Mouse (Mus musculus) erythroblast, adult 5-6 weeks (primary cell): ENCODE results near the gene Klhl31. TPM values are rescaled to one million over a fixed set of nuclear protein-coding genes. Genes with fewer than 3 reads are reported as not detected.

Source experiments
- ATAC-seq: replicated peaks from 2 replicates; pipeline ENCODE4 v1.8.0; 2016; ENCODE audit warnings: moderate number of reproducible peaks, mild to moderate bottlenecking, moderate TSS enrichment, inconsistent platforms; ENCODE audit not compliant: poor library complexity, low FRiP score, severe bottlenecking
- total RNA-seq, 2 experiments: library from RNA; stranded (forward) in 1 of 2; stranded (reverse) in 1 of 2; fragments of 150-400 nt in 1 of 2; fragments of 200-764, 138-1000 nt in 1 of 2; gene quantifications; 2 replicates each; pipeline versions ENCODE4 v1.2.3 to v1.2.4; 2015 to 2017; ENCODE audit warnings: low replicate concordance in 2 of 2

Gene Klhl31
- total RNA-seq, 2 experiments from 2014 or later = not detected

DNA sequence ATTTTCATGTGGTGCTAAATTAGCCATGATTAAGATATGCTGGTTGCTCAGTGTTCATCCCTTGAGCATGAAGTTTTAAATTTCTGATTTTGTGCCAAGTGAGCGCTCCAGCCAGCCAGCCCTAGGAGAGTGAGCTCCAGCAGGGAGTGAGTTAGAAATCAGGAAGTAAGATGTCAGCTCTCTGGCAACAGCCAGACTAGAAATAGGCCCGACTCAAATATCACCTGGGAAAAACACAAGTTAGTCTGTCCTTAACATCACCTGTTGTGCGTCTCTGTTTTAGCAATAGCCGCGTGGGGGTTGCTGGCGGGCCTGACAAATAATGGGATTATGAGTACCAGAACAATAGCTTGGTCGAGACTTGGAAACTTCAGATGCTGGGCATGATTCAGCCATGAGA lies 56.4 kb downstream of the Klhl31 start:
- ATAC-seq = no peak

- ATAC-seq = no peak
Measured at GRCm38 (mm10) chr9:77693405-77693804, 57.1 kb downstream of the Klhl31 start.

DNA sequence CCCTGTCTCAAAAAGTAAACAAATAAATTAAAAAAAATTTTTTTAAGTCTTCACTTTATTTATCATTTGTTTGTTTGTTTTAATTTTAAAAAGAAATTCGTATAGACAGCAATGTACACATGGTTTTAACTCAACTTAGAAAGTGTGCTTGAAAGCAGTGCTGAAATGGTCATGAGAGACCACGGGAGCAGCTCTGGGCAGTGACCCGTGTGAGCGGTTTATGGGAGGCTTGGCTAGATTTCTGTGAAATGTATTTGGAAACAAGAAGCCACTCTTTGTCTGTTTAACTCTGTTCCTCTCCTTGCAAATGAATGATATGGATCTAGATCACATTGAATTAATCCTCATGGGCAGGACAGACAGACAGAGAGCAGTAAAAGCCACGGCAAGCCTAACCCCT lies 59.3 kb downstream of the Klhl31 start:
- no peak for ATAC-seq

DNA sequence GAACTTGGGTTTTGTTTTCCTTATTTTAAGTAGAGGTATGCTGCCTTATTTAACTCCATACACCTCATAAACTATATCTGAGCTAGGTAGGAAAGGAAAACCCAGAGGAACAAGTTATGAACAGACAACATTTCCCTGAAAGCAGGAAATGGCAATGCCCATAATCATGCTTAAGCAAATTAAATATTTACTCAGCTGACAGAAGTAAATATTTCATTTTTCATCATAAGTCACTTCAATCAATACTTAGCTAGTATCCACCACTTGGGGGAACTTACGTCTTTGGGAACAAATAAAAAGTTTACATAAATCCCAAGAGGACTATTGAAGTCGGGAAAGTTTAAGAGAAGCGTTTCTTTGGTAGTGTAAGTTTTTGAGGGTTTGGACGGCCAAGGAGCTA lies 67.2 kb downstream of the Klhl31 start:
- no peak for ATAC-seq

- ATAC-seq = no peak
Measured at GRCm38 (mm10) chr9:77704108-77704507, 67.8 kb downstream of the Klhl31 start.

GRCm38 (mm10) chr9:77706515-77706914 lies 70.2 kb downstream of the Klhl31 start:
- ATAC-seq = no peak

- no peak for ATAC-seq
Measured at GRCm38 (mm10) chr9:77707433-77708139, 71.3 kb downstream of the Klhl31 start.

- no peak for ATAC-seq
Measured at GRCm38 (mm10) chr9:77708950-77709349, 72.7 kb downstream of the Klhl31 start.

Other genes with a start within 250 kb of the Klhl31 start
- gene Lrrc1, start 91.6 kb upstream of the Klhl31 start, total RNA-seq (2015; ENCODE audit: low replicate concordance) = 0.96 and 1.5 TPM in 2 replicates
- gene Lrrc1, start 91.6 kb upstream of the Klhl31 start, total RNA-seq (2017; ENCODE audit: low replicate concordance) = 2.1 and 2.4 TPM in 2 replicates
- 86.1 and 90.7 TPM in 2 replicates for gene Gclc, start 118.0 kb downstream of the Klhl31 start, total RNA-seq (2015; ENCODE audit: low replicate concordance)
- 92.9 and 131 TPM in 2 replicates for gene Gclc, start 118.0 kb downstream of the Klhl31 start, total RNA-seq (2017; ENCODE audit: low replicate concordance)